Mouse (Mus musculus): ENCODE results near the gene Diras2. TPM values are rescaled to one million over a fixed set of nuclear protein-coding genes. Genes with fewer than 3 reads are reported as not detected.

Gene Diras2
- polyA plus RNA-seq, 1 experiment from 2014 or later: 2.6 TPM

DNA sequence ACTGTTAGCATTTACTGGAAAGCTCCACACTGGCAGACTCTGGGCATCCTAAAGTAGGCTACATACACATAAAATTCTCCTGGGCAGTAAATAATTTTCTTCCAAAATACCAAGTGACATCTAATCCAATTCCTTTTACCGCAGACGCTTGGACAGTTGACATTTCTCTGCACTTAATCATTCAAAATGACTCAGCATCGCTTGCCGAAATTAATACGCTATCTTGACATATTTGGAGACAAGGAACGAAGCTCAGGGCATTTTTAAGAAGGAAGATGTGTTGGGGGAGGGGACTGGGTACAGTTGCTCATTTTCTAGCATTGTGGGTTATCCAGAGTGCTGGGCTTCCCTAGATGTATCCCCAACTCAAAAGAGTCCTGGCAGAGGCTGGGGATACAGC lies 15.2 kb upstream of the Diras2 start:
- no peak overlapping the region for H3K4me2 ChIP-seq (replicated peaks)
- WGBS: 94% methylated on average over 6 of the region's 6 CpGs
- no peak for ATAC-seq (replicated peaks)
- H3K4me3 ChIP-seq: no peak overlapping the region
- H3K27ac ChIP-seq (replicated peaks): no peak overlapping the region
- no peaks in the 10 kb centered on the region for H3K9me3 ChIP-seq
- H3K4me1 ChIP-seq: 0 out of 2 replicates have a peak, but pooled peaks cover 4% of the 10 kb centered on the region
- no peaks in the 10 kb centered on the region for H3K36me3 ChIP-seq
- H3K9ac ChIP-seq (replicated peaks): no peak overlapping the region
- no peaks in the 10 kb centered on the region for H3K27me3 ChIP-seq

GRCm38 (mm10) chr13:52542636-52543035 lies 11.6 kb upstream of the Diras2 start:
- no peak overlapping the region for H3K9ac ChIP-seq (replicated peaks)
- no peak for ATAC-seq (replicated peaks)
- WGBS: 78% methylated on average over 4 of the region's 4 CpGs

DNA sequence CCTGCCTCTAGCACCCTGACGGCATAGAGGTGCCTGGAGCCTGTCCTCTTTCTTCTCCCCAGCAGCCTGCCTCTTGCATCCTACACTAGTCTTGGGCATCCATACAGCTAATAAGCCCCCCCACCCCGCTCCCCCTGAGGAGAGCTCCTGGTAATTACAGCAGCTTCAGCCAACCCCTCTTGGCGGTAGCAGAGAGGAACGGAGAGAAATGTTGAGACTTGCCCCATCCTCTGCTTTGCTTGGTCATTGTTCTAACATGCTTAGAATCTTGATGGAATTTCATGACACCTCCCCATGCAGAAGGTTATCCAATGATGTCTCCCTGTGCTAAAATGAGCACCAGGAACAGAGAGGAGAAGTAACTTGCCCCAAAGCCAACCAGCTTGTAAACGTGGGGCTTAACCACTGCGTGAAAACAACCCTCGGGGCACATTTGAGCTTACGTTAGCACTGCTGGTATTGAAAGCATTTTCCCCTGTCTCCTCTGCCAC lies 11.0 kb upstream of the Diras2 start:
- no peak overlapping the region for H3K4me2 ChIP-seq (replicated peaks)
- no peak for ATAC-seq (replicated peaks)
- H3K9ac ChIP-seq (replicated peaks): no peak overlapping the region
- H3K27ac ChIP-seq (replicated peaks): no peak overlapping the region
- 51% methylated on average over 8 of the region's 8 CpGs for WGBS
- no peak overlapping the region for H3K4me3 ChIP-seq
- 0 out of 2 replicates have a peak, but pooled peaks cover 4% of the 10 kb centered on the region for H3K4me1 ChIP-seq
- no peaks in the 10 kb centered on the region for H3K36me3 ChIP-seq
- no peaks in the 10 kb centered on the region for H3K9me3 ChIP-seq
- no peaks in the 10 kb centered on the region for H3K27me3 ChIP-seq

More at GRCm38 (mm10) chr13:52542636-52543035, 11.6 kb upstream of the Diras2 start:
- Histone ChIP-seq H3K27me3 (no peaks in the 10 kb centered on the region), H3K4me2 (replicated peaks) (no peak overlapping the region), H3K27ac (replicated peaks) (no peak overlapping the region), H3K36me3 (no peaks in the 10 kb centered on the region), H3K4me1 (0 out of 2 replicates have a peak, but pooled peaks cover 4% of the 10 kb centered on the region), H3K9me3 (no peaks in the 10 kb centered on the region), H3K4me3 (no peak overlapping the region)

GRCm38 (mm10) chr13:52541385-52542035 lies 10.4 kb upstream of the Diras2 start:
- no peaks in the 10 kb centered on the region for H3K36me3 ChIP-seq
- no peak overlapping the region for H3K4me2 ChIP-seq (replicated peaks)
- no peaks in the 10 kb centered on the region for H3K9me3 ChIP-seq
- 0 out of 2 replicates have a peak, but pooled peaks cover 4% of the 10 kb centered on the region for H3K4me1 ChIP-seq
- WGBS: 71% methylated on average over 5 of the region's 5 CpGs
- no peak overlapping the region for H3K27ac ChIP-seq (replicated peaks)
- H3K27me3 ChIP-seq: no peaks in the 10 kb centered on the region
- no peak for ATAC-seq (replicated peaks)
- no peak overlapping the region for H3K9ac ChIP-seq (replicated peaks)
- no peak overlapping the region for H3K4me3 ChIP-seq

- Histone ChIP-seq H3K4me2 (replicated peaks) (no peak overlapping the region), H3K36me3 (no peaks in the 10 kb centered on the region), H3K9me3 (no peaks in the 10 kb centered on the region), H3K27me3 (no peaks in the 10 kb centered on the region), H3K4me1 (0 out of 2 replicates have a peak, but pooled peaks cover 4% of the 10 kb centered on the region), H3K27ac (replicated peaks) (no peak overlapping the region), H3K4me3 (no peak overlapping the region), H3K9ac (replicated peaks) (no peak overlapping the region)
- no peak for ATAC-seq (replicated peaks)
- 84% methylated on average over 6 of the region's 6 CpGs for WGBS
Observed at GRCm38 (mm10) chr13:52539461-52539860, 8.4 kb upstream of the Diras2 start.

GRCm38 (mm10) chr13:52538588-52539116 lies 7.6 kb upstream of the Diras2 start:
- H3K4me3 ChIP-seq: no peak overlapping the region
- no peak overlapping the region for H3K9ac ChIP-seq (replicated peaks)
- no peaks in the 10 kb centered on the region for H3K36me3 ChIP-seq
- 0 out of 2 replicates have a peak, but pooled peaks cover 4% of the 10 kb centered on the region for H3K4me1 ChIP-seq
- no peaks in the 10 kb centered on the region for H3K27me3 ChIP-seq
- H3K4me2 ChIP-seq (replicated peaks): no peak overlapping the region
- WGBS: 91% methylated on average over 9 of the region's 9 CpGs
- ATAC-seq (replicated peaks): no peak
- H3K9me3 ChIP-seq: no peaks in the 10 kb centered on the region
- H3K27ac ChIP-seq (replicated peaks): no peak overlapping the region

GRCm38 (mm10) chr13:52537754-52538587 lies 6.9 kb upstream of the Diras2 start:
- ATAC-seq (replicated peaks): no peak
- Histone ChIP-seq H3K27me3 (no peaks in the 10 kb centered on the region), H3K36me3 (no peaks in the 10 kb centered on the region), H3K4me1 (0 out of 2 replicates have a peak, but pooled peaks cover 4% of the 10 kb centered on the region), H3K9ac (replicated peaks) (no peak overlapping the region), H3K4me2 (replicated peaks) (no peak overlapping the region), H3K9me3 (no peaks in the 10 kb centered on the region), H3K27ac (replicated peaks) (no peak overlapping the region), H3K4me3 (no peak overlapping the region)
- WGBS: 95% methylated on average over 26 of the region's 26 CpGs

DNA sequence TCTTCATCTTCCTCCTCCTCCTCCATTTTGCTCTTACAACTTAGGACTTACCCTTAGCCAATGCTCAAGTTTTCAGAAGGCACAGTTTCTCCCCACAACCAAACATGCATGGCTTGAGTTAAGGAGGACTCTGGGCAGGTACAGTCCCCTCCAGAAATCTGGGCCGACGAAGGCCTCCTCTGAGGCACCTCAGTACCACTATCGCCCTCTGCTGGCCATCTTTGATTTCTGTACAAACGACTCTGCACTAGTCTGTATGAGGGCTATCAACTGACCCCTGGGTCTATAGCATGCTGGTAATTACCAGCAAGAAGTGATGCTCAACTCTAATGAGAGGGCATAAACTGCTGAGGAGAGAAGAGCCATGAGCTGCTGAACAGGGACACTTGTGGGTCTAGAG lies 4.5 kb upstream of the Diras2 start:
- Histone ChIP-seq H3K9me3 (no peaks in the 10 kb centered on the region), H3K4me3 (no peak overlapping the region), H3K36me3 (no peaks in the 10 kb centered on the region), H3K27ac (replicated peaks) (no peak overlapping the region), H3K4me1 (peaks cover under 1% of the 10 kb centered on the region), H3K9ac (replicated peaks) (no peak overlapping the region), H3K27me3 (no peaks in the 10 kb centered on the region), H3K4me2 (replicated peaks) (no peak overlapping the region)
- no peak for ATAC-seq (replicated peaks)
- 3% methylated on average over 4 of the region's 4 CpGs for WGBS

DNA sequence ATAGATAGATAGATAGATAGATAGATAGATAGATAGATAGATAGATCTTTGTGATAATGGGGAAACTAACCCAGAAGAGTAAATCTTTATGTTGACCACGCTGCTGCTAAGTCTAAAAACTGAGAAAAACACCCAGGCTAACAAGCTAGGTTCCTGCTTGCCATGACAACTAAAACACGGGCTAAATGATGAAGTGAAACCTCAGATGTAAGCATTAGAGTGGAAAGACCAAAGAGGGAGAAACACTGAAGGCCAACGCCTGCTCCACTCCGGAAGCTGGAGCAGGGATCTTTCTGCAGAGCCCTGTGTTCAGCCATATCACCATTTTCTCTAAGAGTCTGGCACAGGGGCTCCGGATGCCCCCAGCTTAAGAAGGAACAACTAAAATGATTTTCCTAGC lies 2.6 kb upstream of the Diras2 start:
- no peak overlapping the region for H3K4me3 ChIP-seq
- no peak overlapping the region for H3K9ac ChIP-seq (replicated peaks)
- H3K27ac ChIP-seq (replicated peaks): no peak overlapping the region
- H3K36me3 ChIP-seq: no peaks in the 10 kb centered on the region
- H3K9me3 ChIP-seq: no peaks in the 10 kb centered on the region
- peaks cover 12% of the 10 kb centered on the region for H3K4me1 ChIP-seq
- ATAC-seq (replicated peaks): no peak
- no peaks in the 10 kb centered on the region for H3K27me3 ChIP-seq
- 83% methylated on average over 5 of the region's 5 CpGs for WGBS
- H3K4me2 ChIP-seq (replicated peaks): no peak overlapping the region

DNA sequence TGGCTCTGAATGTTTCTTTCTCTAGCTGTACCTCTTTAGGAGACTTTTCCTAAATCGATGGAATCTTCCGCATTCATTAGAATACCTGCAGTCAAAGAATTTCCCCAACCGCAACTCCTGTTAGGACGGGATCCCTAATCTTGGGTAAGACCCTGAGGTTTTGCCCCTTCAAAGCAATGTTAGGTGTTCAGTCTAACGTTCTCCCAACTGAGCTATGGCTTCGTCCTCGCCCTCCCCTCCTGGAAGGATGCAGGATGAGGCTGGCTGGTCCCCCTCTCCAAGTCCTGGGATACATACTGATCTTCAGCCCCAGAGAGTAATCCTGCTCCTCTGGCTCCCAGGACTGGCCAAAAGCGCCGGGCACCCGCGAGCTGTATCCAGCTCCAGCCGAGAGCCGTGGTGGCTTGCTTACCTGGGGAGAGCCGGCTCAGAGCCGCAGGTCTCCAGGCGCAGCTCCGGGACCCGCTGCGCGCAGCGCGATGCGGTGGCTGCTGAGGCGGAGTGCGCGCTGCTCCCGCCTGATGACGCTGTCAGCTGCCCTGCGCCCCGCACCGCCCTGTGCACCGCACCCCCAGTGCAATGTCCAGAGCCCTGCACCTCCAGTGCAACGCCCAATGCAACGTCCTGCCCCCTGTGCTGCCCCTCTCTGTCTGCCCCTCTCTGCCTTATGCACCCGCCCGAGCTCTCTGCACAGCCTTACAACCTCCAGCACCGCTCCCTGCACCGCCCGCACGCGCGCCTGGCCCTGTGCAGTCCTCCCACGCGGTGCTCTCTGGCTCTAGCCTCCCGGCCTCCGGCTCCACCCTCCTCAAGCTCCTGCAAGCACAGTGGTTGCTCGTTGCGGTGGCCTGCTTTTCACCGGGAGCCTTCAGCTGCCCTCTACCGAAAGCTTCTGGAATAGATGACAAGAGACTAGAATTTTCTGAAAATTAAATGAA lies 802 bp downstream of the Diras2 start:
- Histone ChIP-seq H3K4me3 (peak overlapping the region; percentile 65), H3K4me2 (replicated peaks) (peak overlapping the region; percentile 97), H3K9me3 (no peaks in the 10 kb centered on the region), H3K27me3 (no peaks in the 10 kb centered on the region), H3K9ac (replicated peaks) (peak overlapping the region; percentile 73), H3K36me3 (no peaks in the 10 kb centered on the region), H3K4me1 (peaks cover 12% of the 10 kb centered on the region), H3K27ac (replicated peaks) (peak overlapping the region; percentile 84)
- WGBS: 2% methylated on average over 47 of the region's 50 CpGs
- peak; percentile 98 for ATAC-seq (replicated peaks)

- H3K27me3 ChIP-seq: no peaks in the 10 kb centered on the region
- 57% methylated on average over 13 of the region's 13 CpGs for WGBS
- peak overlapping the region; percentile 73; the same call in 1 of the 2 replicates for H3K9ac ChIP-seq (replicated peaks)
- no peak overlapping the region for H3K27ac ChIP-seq (replicated peaks)
- ATAC-seq (replicated peaks): no peak
- no peaks in the 10 kb centered on the region for H3K9me3 ChIP-seq
- no peaks in the 10 kb centered on the region for H3K36me3 ChIP-seq
- peak overlapping the region; percentile 65 for H3K4me3 ChIP-seq
- peaks cover 12% of the 10 kb centered on the region for H3K4me1 ChIP-seq
- peak overlapping the region; percentile 97 for H3K4me2 ChIP-seq (replicated peaks)
Observed at GRCm38 (mm10) chr13:52529188-52529972, 1.7 kb downstream of the Diras2 start.

Measured in forebrain, embryonic 15.5 days (tissue).